Mouse (Mus musculus) limb, embryonic 14.5 days (tissue): ENCODE measurements around the gene Traf6. TPM values are rescaled to one million over a fixed set of nuclear protein-coding genes. Genes with fewer than 3 reads are reported as not detected.

Source experiments
- ATAC-seq: fragments of 200-750 bp; cut with Nextera tagmentation; 2 replicates; pipeline ENCODE4 v1.8.0; 2017; ENCODE audit warnings: low read depth, moderate number of reproducible peaks, moderate TSS enrichment; ENCODE audit not compliant: low FRiP score
- DNase-seq: peaks from one replicate; pipeline ENCODE4 v3.0.0-alpha.2; 2015; ENCODE audit warnings: low spot score
- H3K27ac ChIP-seq: fragments of 300-500 bp; sonication (generic); replicated peaks from 2 replicates; pipeline ENCODE4 v1.5.1; 2014; ENCODE audit warnings: low read depth, mild to moderate bottlenecking, low read length, moderate library complexity, mixed read lengths
- H3K27me3 ChIP-seq: fragments of 300-500 bp; sonication (generic); 2 replicates; pipeline ENCODE4 v1.6.1; 2014; ENCODE audit warnings: low read length, mixed read lengths; ENCODE audit not compliant: control insufficient read depth, insufficient read depth
- H3K36me3 ChIP-seq: fragments of 300-500 bp; sonication (generic); 2 replicates; pipeline ENCODE4 v1.6.1; 2014; ENCODE audit warnings: mild to moderate bottlenecking, low read length, moderate library complexity, mixed read lengths; ENCODE audit not compliant: control insufficient read depth, insufficient read depth
- H3K4me1 ChIP-seq: fragments of 300-500 bp; sonication (generic); 2 replicates; pipeline ENCODE4 v1.6.1; 2014; ENCODE audit warnings: antibody characterized with exemption, low read length, mixed read lengths; ENCODE audit not compliant: control insufficient read depth, insufficient read depth
- H3K4me2 ChIP-seq: fragments of 300-500 bp; sonication (generic); replicated peaks from 2 replicates; pipeline ENCODE4 v1.6.1; 2014; ENCODE audit warnings: low read depth, mild to moderate bottlenecking, low read length, moderate library complexity; ENCODE audit not compliant: severe bottlenecking
- H3K4me3 ChIP-seq: fragments of 300-500 bp; sonication (generic); replicated peaks from 2 replicates; pipeline ENCODE4 v1.5.1; 2014; ENCODE audit warnings: low read length
- H3K9ac ChIP-seq: fragments of 300-500 bp; sonication (generic); 2 replicates; pipeline ENCODE4 v1.6.1; 2014; ENCODE audit warnings: mild to moderate bottlenecking, low read depth, low read length, moderate library complexity; ENCODE audit not compliant: severe bottlenecking
- H3K9me3 ChIP-seq: fragments of 300-500 bp; sonication (generic); 2 replicates; pipeline ENCODE4 v1.6.1; 2016; ENCODE audit warnings: low read length; ENCODE audit not compliant: control insufficient read depth
- POLR2A ChIP-seq: fragments of 200-500 bp; IDR thresholded peaks from 2 replicates; pipeline ENCODE4 v1.8.0; 2012; ENCODE audit warnings: inconsistent platforms, mild to moderate bottlenecking, moderate library complexity, borderline replicate concordance; ENCODE audit not compliant: insufficient read depth, insufficient read length; ENCODE audit errors: extremely low read depth
- WGBS: fragments of 180-500 bp; shearing (Covaris S2); extraction: QIAGEN DNeasy Blood & Tissue Kit; methylation state at CpG from one replicate; pipeline ENCODE4 v1.1.7; 2014; 5-methylcytosine and 5-hydroxymethylcytosine counted together
- polyA plus RNA-seq, 2 experiments: library from polyadenylated mRNA; depleted of rRNA in 1 of 2; stranded (reverse) in 1 of 2; unstranded in 1 of 2; fragments of >200 nt; fragmentation: Nextera tagmentation in 1 of 2; extraction: Ambion mirVana in 1 of 2; gene quantifications; 2 replicates each; pipeline versions ENCODE4 v1.2.1 to v1.2.3; 2012 to 2014

Gene Traf6
- polyA plus RNA-seq, 2 experiments: 13.2 to 13.8 TPM

DNA sequence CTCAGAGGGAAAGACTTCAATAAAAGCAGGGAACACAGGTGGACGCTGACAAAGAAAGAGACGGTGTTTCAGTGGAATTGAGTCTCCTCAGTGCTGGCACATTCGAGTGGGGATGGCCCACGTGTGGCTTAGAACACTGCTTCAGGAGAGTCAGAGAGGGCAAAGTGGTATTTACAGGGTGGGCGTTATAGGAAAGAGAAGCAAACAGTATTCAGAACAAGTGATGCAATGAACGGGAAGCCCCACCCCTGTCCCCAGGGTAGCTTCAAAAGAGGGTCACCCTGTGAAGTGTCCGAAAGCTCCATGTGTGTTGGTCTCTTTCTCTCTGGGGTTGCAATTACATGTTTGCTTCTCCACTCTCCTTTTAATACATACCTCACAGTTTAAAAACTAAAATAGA is 17.4 kb downstream of the Traf6 start:
- Histone ChIP-seq H3K27me3 (no peaks in the 10 kb centered on the region), H3K9ac (no peak overlapping the region), H3K4me3 (no peak overlapping the region), H3K9me3 (no peaks in the 10 kb centered on the region), H3K4me2 (no peak overlapping the region), H3K36me3 (peaks cover 59% of the 10 kb centered on the region), H3K27ac (no peak overlapping the region), H3K4me1 (no peaks in the 10 kb centered on the region)
- DNase-seq (no peak), ATAC-seq (no peak)
- no peak for TF ChIP-seq POLR2A
- WGBS: 93% methylated on average over 7 of the region's 7 CpGs

GRCm38 (mm10) chr2:101699284-101699683 is 21.1 kb downstream of the Traf6 start:
- no peak overlapping the region for H3K27ac ChIP-seq
- 84% methylated on average over 4 of the region's 4 CpGs for WGBS
- TF ChIP-seq POLR2A: no peak
- no peak for DNase-seq
- H3K9ac ChIP-seq: no peak overlapping the region
- no peaks in the 10 kb centered on the region for H3K4me1 ChIP-seq
- no peak overlapping the region for H3K4me2 ChIP-seq
- no peaks in the 10 kb centered on the region for H3K27me3 ChIP-seq
- H3K9me3 ChIP-seq: no peaks in the 10 kb centered on the region
- ATAC-seq: no peak
- no peak overlapping the region for H3K4me3 ChIP-seq
- H3K36me3 ChIP-seq: peaks cover 38% of the 10 kb centered on the region

DNA sequence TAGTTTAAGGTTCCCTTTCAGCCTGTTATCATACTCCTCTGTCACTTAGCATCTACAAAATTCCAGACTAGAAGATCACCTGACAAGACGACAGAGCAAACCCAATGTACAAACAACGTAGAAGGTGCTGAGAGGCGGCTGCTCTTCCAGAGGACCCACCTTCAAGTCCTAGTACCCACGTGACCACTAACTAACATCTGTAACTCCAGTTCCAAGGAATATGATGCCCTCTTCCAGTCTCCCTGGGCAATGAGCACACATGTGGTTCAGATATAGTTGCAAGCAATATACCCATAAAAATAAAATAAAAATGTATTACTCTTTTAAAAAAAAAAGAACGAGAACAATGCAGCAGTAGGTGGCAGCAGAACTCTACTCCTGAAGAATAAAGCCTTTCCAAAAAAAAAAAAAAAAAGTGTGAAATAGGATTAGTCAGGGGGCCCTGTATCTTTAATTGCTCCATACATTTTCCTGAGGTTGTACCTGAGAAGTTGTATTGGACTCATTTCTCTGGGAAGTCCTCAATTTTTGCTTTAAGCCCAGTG is 27.8 kb downstream of the Traf6 start:
- H3K27ac ChIP-seq: no peak overlapping the region
- WGBS: 26% methylated on average over 5 of the region's 5 CpGs
- H3K27me3 ChIP-seq: no peaks in the 10 kb centered on the region
- ATAC-seq: 0 out of 2 replicates have a peak, but pooled peaks have one; percentile 23
- H3K36me3 ChIP-seq: no peaks in the 10 kb centered on the region
- no peak overlapping the region for H3K4me2 ChIP-seq
- H3K4me1 ChIP-seq: 0 out of 2 replicates have a peak, but pooled peaks cover 5% of the 10 kb centered on the region
- H3K9ac ChIP-seq: no peak overlapping the region
- no peak overlapping the region for H3K4me3 ChIP-seq
- no peaks in the 10 kb centered on the region for H3K9me3 ChIP-seq
- no peak for TF ChIP-seq POLR2A
- peak; percentile 44 for DNase-seq

GRCm38 (mm10) chr2:101711608-101712007 is 33.4 kb downstream of the Traf6 start:
- DNase-seq: no peak
- H3K27me3 ChIP-seq: no peaks in the 10 kb centered on the region
- H3K4me2 ChIP-seq: no peak overlapping the region
- H3K4me1 ChIP-seq: 0 out of 2 replicates have a peak, but pooled peaks cover 2% of the 10 kb centered on the region
- peak; percentile 30; the same call in 1 of the 2 replicates for ATAC-seq
- 80% methylated on average over 3 of the region's 3 CpGs for WGBS
- H3K27ac ChIP-seq: no peak overlapping the region
- peaks cover 9% of the 10 kb centered on the region; the same call in 1 of the 2 replicates for H3K36me3 ChIP-seq
- no peak overlapping the region for H3K9ac ChIP-seq
- TF ChIP-seq POLR2A: no peak
- no peaks in the 10 kb centered on the region for H3K9me3 ChIP-seq
- H3K4me3 ChIP-seq: no peak overlapping the region

DNA sequence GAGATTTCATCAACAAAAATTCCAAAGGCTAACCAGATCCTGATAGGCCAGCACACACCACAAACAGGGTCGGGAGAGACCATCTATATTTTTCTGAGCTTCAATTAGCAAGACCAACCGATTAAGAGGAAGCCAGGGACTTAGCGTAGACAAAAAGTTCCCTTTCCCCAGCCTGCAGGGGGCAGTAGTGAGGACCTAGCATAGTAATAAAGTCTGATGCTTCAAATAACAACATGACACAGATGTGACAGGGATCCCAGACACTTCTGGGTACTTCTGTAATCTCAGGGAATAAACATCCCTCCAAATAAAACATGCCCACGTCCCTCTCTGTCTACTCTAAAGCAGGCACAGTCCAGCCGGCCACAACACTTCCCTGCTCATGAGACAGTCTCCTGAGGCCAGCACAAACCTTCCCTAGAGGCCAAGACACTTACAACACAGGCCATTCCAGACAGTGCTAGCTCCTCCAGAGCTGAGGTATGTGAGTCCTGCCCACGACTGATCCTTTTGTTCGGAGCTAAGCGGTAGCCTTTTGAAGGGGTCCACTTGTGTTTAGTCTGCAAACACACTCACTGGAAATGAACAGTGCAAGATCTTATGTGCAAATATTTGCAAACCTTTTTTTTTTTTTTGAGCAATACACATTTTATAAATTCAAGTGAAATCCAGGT is 37.6 kb downstream of the Traf6 start:
- no peak for ATAC-seq
- H3K36me3 ChIP-seq: peaks cover 15% of the 10 kb centered on the region; the same call in 1 of the 2 replicates
- H3K4me3 ChIP-seq: no peak overlapping the region
- no peak overlapping the region for H3K9ac ChIP-seq
- H3K27ac ChIP-seq: no peak overlapping the region
- H3K4me1 ChIP-seq: no peaks in the 10 kb centered on the region
- DNase-seq: no peak
- H3K27me3 ChIP-seq: no peaks in the 10 kb centered on the region
- H3K4me2 ChIP-seq: no peak overlapping the region
- no peak for TF ChIP-seq POLR2A
- no peaks in the 10 kb centered on the region for H3K9me3 ChIP-seq
- WGBS: 83% methylated on average over 8 of the region's 8 CpGs
